Mouse (Mus musculus) embryonic stem cell, embryonic (primary cell): Measurements from ENCODE around the gene Snrpc.

ENCODE experiments used
- CTCF ChIA-PET, 4 experiments: fragments of 300-600 bp in 2 of 4; fragments of 350-600 bp in 2 of 4; sonication (Branson Sonifier 250); formaldehyde crosslinking; loops; one replicate each; lab custom pipeline; 2022; ENCODE audit warnings: inconsistent platforms in 2 of 4; lab: Charles Lee
- POLR2A ChIA-PET, 4 experiments: fragments of 300-600 bp in 2 of 4; fragments of 350-600 bp in 2 of 4; sonication (Branson Sonifier 250); formaldehyde crosslinking; loops; one replicate each; lab custom pipeline; 2022; ENCODE audit warnings: antibody characterized with exemption in 4 of 4, inconsistent platforms in 1 of 4; lab: Charles Lee

Snrpc gene

GRCm38 (mm10) chr17:27837850-27838249 is at the start of gene Snrpc:
TSS of gene Snrpc (plus strand) at chr17:27838150.
- POLR2A ChIA-PET, result interaction anchor here in 1 of 4 experiments (0.6 to 2.0 kb wide), 2 partner anchors 10 to 488 kb away, joined by 4 to 7 read pairs; no protein-coding TSS in a partner anchor
- CTCF ChIA-PET, result interaction anchor here in 1 of 4 experiments (0.6 kb wide), 1 partner anchor 104 kb away, joined by 4 read pairs; no protein-coding TSS in a partner anchor

GRCm38 (mm10) chr17:27788456-27789172 is 49.3 kb upstream of the Snrpc start:
- POLR2A ChIA-PET, result interaction anchor here in 2 of 4 experiments (1.0 to 2.0 kb wide), 6 partner anchors 8 to 152 kb away, joined by 3 to 5 read pairs (median 4); partner anchors contain the start of gene Rps10 (in 1 of the 2)
- CTCF ChIA-PET, result interaction anchor here (0.6 to 2.4 kb wide), 9 partner anchors 12 to 425 kb away, joined by 3 to 10 read pairs (median 4); no protein-coding TSS in a partner anchor

GRCm38 (mm10) chr17:27790015-27790414 is 47.9 kb upstream of the Snrpc start:
- POLR2A ChIA-PET, result interaction anchor here in 2 of 4 experiments (0.7 to 2.3 kb wide), 7 partner anchors 9 to 252 kb away, joined by 3 to 7 read pairs (median 4); no protein-coding TSS in a partner anchor
- CTCF ChIA-PET, result interaction anchor here in 2 of 4 experiments (0.8 to 2.4 kb wide), 4 partner anchors 21 to 28 kb away, joined by 3 to 10 read pairs (median 5); no protein-coding TSS in a partner anchor

GRCm38 (mm10) chr17:27790976-27791375 is 47.0 kb upstream of the Snrpc start:
- CTCF ChIA-PET, result interaction anchor here in 2 of 4 experiments (0.6 to 2.4 kb wide), 5 partner anchors 11 to 435 kb away, joined by 3 to 10 read pairs (median 5); no protein-coding TSS in a partner anchor
- POLR2A ChIA-PET, result interaction anchor here in 2 of 4 experiments (0.6 to 2.3 kb wide), 7 partner anchors 8 to 1407 kb away, joined by 3 to 11 read pairs (median 4); no protein-coding TSS in a partner anchor

- ChIA-PET POLR2A (interaction anchor here in 2 of 4 experiments (0.6 to 2.3 kb wide), 4 partner anchors 8 to 46 kb away, joined by 3 to 11 read pairs (median 5); no protein-coding TSS in a partner anchor), CTCF (interaction anchor here in 2 of 4 experiments (0.6 to 1.4 kb wide), 3 partner anchors 11 to 178 kb away, joined by 3 to 5 read pairs (median 3); no protein-coding TSS in a partner anchor)
Observed at GRCm38 (mm10) chr17:27791556-27791955, 46.4 kb upstream of the Snrpc start.

- CTCF ChIA-PET, result interaction anchor here in 3 of 4 experiments (0.5 to 1.6 kb wide), 4 partner anchors 9 to 168 kb away, joined by 3 to 5 read pairs (median 4); no protein-coding TSS in a partner anchor
- POLR2A ChIA-PET, result interaction anchor here in 2 of 4 experiments (0.6 to 2.1 kb wide), 7 partner anchors 9 to 157 kb away, joined by 3 to 11 read pairs (median 4); partner anchors contain the start of gene Taf11 (in 1 of the 2)
Observed at GRCm38 (mm10) chr17:27792516-27792915, 45.4 kb upstream of the Snrpc start.

GRCm38 (mm10) chr17:27793144-27793543 is 44.8 kb upstream of the Snrpc start:
- POLR2A ChIA-PET, result interaction anchor here in 3 of 4 experiments (0.6 to 1.1 kb wide), 6 partner anchors 9 to 158 kb away, joined by 3 to 5 read pairs (median 4); partner anchors contain the start of gene Taf11 (in 1 of the 3)
- CTCF ChIA-PET, result interaction anchor here (0.5 to 1.6 kb wide), 9 partner anchors 8 to 167 kb away, joined by 3 to 5 read pairs (median 3); no protein-coding TSS in a partner anchor

- POLR2A ChIA-PET, result interaction anchor here in 3 of 4 experiments (0.6 to 4.5 kb wide), 20 partner anchors 9 to 241 kb away, joined by 3 to 18 read pairs (median 4); partner anchors contain the start of genes D17Wsu92e (in 2 of the 3), Hmga1 (in 2 of the 3), Nudt3 (in 2 of the 3) and RPS10-NUDT3 (in 1 of the 3)
- CTCF ChIA-PET, result interaction anchor here in 2 of 4 experiments (0.7 to 1.7 kb wide), 8 partner anchors 11 to 89 kb away, joined by 3 to 6 read pairs (median 3); no protein-coding TSS in a partner anchor
Observed at GRCm38 (mm10) chr17:27796780-27797179, 41.2 kb upstream of the Snrpc start.

- CTCF ChIA-PET, result interaction anchor here in 3 of 4 experiments (0.6 to 1.7 kb wide), 12 partner anchors 11 to 742 kb away, joined by 3 to 6 read pairs (median 3); no protein-coding TSS in a partner anchor
- POLR2A ChIA-PET, result interaction anchor here in 3 of 4 experiments (0.6 to 4.5 kb wide), 23 partner anchors 8 to 241 kb away, joined by 3 to 18 read pairs (median 4); partner anchors contain the start of genes D17Wsu92e (in 2 of the 3), Hmga1 (in 2 of the 3), Nudt3 (in 2 of the 3) and RPS10-NUDT3 (in 1 of the 3)
Observed at GRCm38 (mm10) chr17:27797341-27797872, 40.5 kb upstream of the Snrpc start.

GRCm38 (mm10) chr17:27799771-27800584 is 38.0 kb upstream of the Snrpc start:
- POLR2A ChIA-PET, result interaction anchor here in 3 of 4 experiments (0.6 to 2.8 kb wide), 19 partner anchors 9 to 475 kb away, joined by 3 to 13 read pairs (median 3); partner anchors contain the start of genes Tcp11 (in 1 of the 3) and Uhrf1bp1 (in 1 of the 3)
- CTCF ChIA-PET, result interaction anchor here in 3 of 4 experiments (0.9 to 2.4 kb wide), 6 partner anchors 11 to 95 kb away, joined by 4 to 10 read pairs (median 4); no protein-coding TSS in a partner anchor

GRCm38 (mm10) chr17:27800710-27801648 is 37.0 kb upstream of the Snrpc start:
- POLR2A ChIA-PET, result interaction anchor here in 3 of 4 experiments (0.5 to 2.8 kb wide), 24 partner anchors 8 to 965 kb away, joined by 3 to 13 read pairs (median 3); partner anchors contain the start of genes Uhrf1bp1 (in 2 of the 3) and Tcp11 (in 1 of the 3)
- CTCF ChIA-PET, result interaction anchor here (0.6 to 2.4 kb wide), 17 partner anchors 8 to 255 kb away, joined by 3 to 10 read pairs (median 4); no protein-coding TSS in a partner anchor

- ChIA-PET POLR2A (interaction anchor here in 3 of 4 experiments (0.6 to 1.4 kb wide), 4 partner anchors 11 to 277 kb away, joined by 3 to 7 read pairs (median 5); partner anchors contain the start of genes D17Wsu92e (in 1 of the 3) and Tcp11 (in 1 of the 3)), CTCF (interaction anchor here (0.6 to 1.2 kb wide), 6 partner anchors 30 to 277 kb away, joined by 3 to 9 read pairs (median 3); partner anchors contain the start of gene Tcp11 (in 1 of the 4))
Observed at GRCm38 (mm10) chr17:27803752-27804151, 34.2 kb upstream of the Snrpc start.

GRCm38 (mm10) chr17:27804156-27804690 is 33.7 kb upstream of the Snrpc start:
- CTCF ChIA-PET, result interaction anchor here in 3 of 4 experiments (0.6 to 1.4 kb wide), 7 partner anchors 30 to 276 kb away, joined by 3 to 9 read pairs (median 3); partner anchors contain the start of gene Tcp11 (in 1 of the 3)
- POLR2A ChIA-PET, result interaction anchor here in 3 of 4 experiments (0.6 to 3.1 kb wide), 8 partner anchors 8 to 276 kb away, joined by 3 to 8 read pairs (median 4); partner anchors contain the start of genes Tcp11 (in 2 of the 3) and Uhrf1bp1 (in 1 of the 3)
